Comparison of ENCODE assay signal across 11 mouse cellular contexts in the genomic region with DNA sequence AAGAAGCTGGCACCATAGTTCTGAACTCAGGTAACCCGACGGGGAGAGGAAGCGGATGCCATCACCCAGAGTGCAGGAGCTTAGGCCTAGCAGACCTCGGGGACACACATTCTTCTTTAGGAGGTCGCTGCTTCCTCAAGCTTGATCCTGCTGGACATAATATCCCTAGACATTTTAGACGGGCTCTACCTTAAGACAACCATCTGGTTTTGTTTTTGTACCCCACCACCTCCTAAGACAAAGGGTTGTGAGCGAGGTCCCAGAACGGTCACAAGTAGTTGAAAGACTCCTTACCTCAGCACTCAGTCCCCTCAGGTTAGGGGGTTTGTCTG. TPM values are rescaled to one million over a fixed set of nuclear protein-coding genes. Genes with fewer than 3 reads are reported as not detected.
A peak's percentile ranks its signal among the peaks of the same experiment; 100 is the strongest.
DNase-seq lines count a peak whose midpoint lies in the region; ATAC-seq and TF ChIP-seq lines count a peak whose summit lies in the region.
"Had no signal": no experiment of that assay in that cellular context is flagged by ENCODE, and none has a peak within 500 bp of the region (broad histone marks: within the 10 kb centered on the region; RNA-seq: fewer than 3 reads in every experiment).

No protein-coding gene starts in this region.

- no peak for TF ChIP-seq CTCF in forebrain, postnatal 0 days (IDR thresholded peaks at IDR 0.05; ENCODE audit: low read depth)

- H3K4me3 ChIP-seq in forebrain, embryonic 10.5 days, result peak overlapping the region; percentile 51
- H3K4me3 ChIP-seq in forebrain, postnatal 0 days (ENCODE audit: low read depth, low read length), result no peak overlapping the region
- H3K4me3 ChIP-seq in midbrain, embryonic 10.5 days, result peak overlapping the region; percentile 52
- H3K4me3 ChIP-seq in midbrain, embryonic 16.5 days (ENCODE audit: low read depth, low read length), result no peak overlapping the region
- H3K4me3 ChIP-seq in limb, embryonic 11.5 days (ENCODE audit: low read depth, low read length), result peak overlapping the region; percentile 34
- H3K4me3 ChIP-seq in neural tube, embryonic 14.5 days (ENCODE audit: low read depth, low read length), result no peak overlapping the region

- no peak overlapping the region for H3K4me2 ChIP-seq in forebrain, postnatal 0 days (ENCODE audit: low read depth)
- no peak overlapping the region for H3K4me2 ChIP-seq in midbrain, embryonic 16.5 days (ENCODE audit: low read length)
- peak overlapping the region; percentile 54 for H3K4me2 ChIP-seq in limb, embryonic 11.5 days (ENCODE audit: low read depth, severe bottlenecking)
- H3K4me2 ChIP-seq in neural tube, embryonic 14.5 days (ENCODE audit: low read depth, low read length), result peak overlapping the region; percentile 43; the same call in 1 of the 2 replicates

- no peaks in the 10 kb centered on the region for H3K36me3 ChIP-seq in forebrain, embryonic 10.5 days (replicated peaks)
- no peaks in the 10 kb centered on the region for H3K36me3 ChIP-seq in forebrain, postnatal 0 days (ENCODE audit: insufficient read depth)
- no peaks in the 10 kb centered on the region for H3K36me3 ChIP-seq in midbrain, embryonic 10.5 days
- no peaks in the 10 kb centered on the region for H3K36me3 ChIP-seq in midbrain, embryonic 16.5 days (ENCODE audit: control insufficient read depth, insufficient read depth, low read length)
- no peaks in the 10 kb centered on the region for H3K36me3 ChIP-seq in limb, embryonic 11.5 days (ENCODE audit: control insufficient read depth, insufficient read depth, low read length)
- no peaks in the 10 kb centered on the region for H3K36me3 ChIP-seq in neural tube, embryonic 14.5 days (ENCODE audit: control insufficient read depth, insufficient read depth, low read length)

- no peak for DNase-seq in forebrain, embryonic 10.5 days (ENCODE audit: extremely low spot score, low spot score)
- no peak for DNase-seq in forebrain, postnatal 0 days
- no peak for DNase-seq in midbrain, embryonic 10.5 days (ENCODE audit: low spot score)
- DNase-seq in limb, embryonic 11.5 days (ENCODE audit: low spot score), result no peak
- DNase-seq in ovary, postnatal 36 days (ENCODE audit: low spot score), result no peak
- DNase-seq: kidney, adult 9 months; spleen, adult 18-20 months had no signal

- no peak for ATAC-seq in forebrain, postnatal 0 days
- no peak for ATAC-seq in midbrain, embryonic 16.5 days
- ATAC-seq in limb, embryonic 11.5 days (ENCODE audit: insufficient number of reproducible peaks, low FRiP score, low TSS enrichment, low read depth), result no peak
- peak; percentile 34; the same call in 1 of the 2 replicates for ATAC-seq in neural tube, embryonic 14.5 days (ENCODE audit: low read depth)
- no peak for ATAC-seq in erythroblast, adult 5-6 weeks (replicated peaks; ENCODE audit: low FRiP score, poor library complexity, severe bottlenecking)

- WGBS in forebrain, embryonic 10.5 days, result 4% methylated on average over 8 of the region's 8 CpGs
- WGBS in forebrain, postnatal 0 days, result 5% methylated on average over 8 of the region's 8 CpGs
- under 1% methylated on average over 8 of the region's 8 CpGs for WGBS in midbrain, embryonic 10.5 days
- 3% methylated on average over 8 of the region's 8 CpGs for WGBS in midbrain, embryonic 16.5 days
- under 1% methylated on average over 8 of the region's 8 CpGs for WGBS in limb, embryonic 11.5 days
- WGBS in neural tube, embryonic 14.5 days, result 7% methylated on average over 8 of the region's 8 CpGs

- no peak overlapping the region for H3K9ac ChIP-seq in forebrain, postnatal 0 days
- H3K9ac ChIP-seq in midbrain, embryonic 16.5 days (ENCODE audit: low read depth, low read length), result no peak overlapping the region
- H3K9ac ChIP-seq in limb, embryonic 11.5 days (ENCODE audit: low read length), result no peak overlapping the region
- no peak overlapping the region for H3K9ac ChIP-seq in neural tube, embryonic 14.5 days (replicated peaks; ENCODE audit: low read depth, low read length)
- H3K9ac ChIP-seq: liver, embryonic 14.5 days had no signal

- H3K27ac ChIP-seq in forebrain, embryonic 10.5 days, result peak overlapping the region; percentile 81
- no peak overlapping the region for H3K27ac ChIP-seq in forebrain, postnatal 0 days (ENCODE audit: low read depth, low read length)
- H3K27ac ChIP-seq in midbrain, embryonic 10.5 days (replicated peaks), result peak overlapping the region; percentile 75; the same call in 1 of the 2 replicates
- H3K27ac ChIP-seq in midbrain, embryonic 16.5 days (ENCODE audit: low read length), result no peak overlapping the region
- no peak overlapping the region for H3K27ac ChIP-seq in limb, embryonic 11.5 days (replicated peaks; ENCODE audit: low read depth, low read length)
- H3K27ac ChIP-seq in neural tube, embryonic 14.5 days (ENCODE audit: low read depth, low read length), result no peak overlapping the region
- H3K27ac ChIP-seq: liver, embryonic 14.5 days had no signal

- peaks cover 100% of the 10 kb centered on the region for H3K27me3 ChIP-seq in forebrain, embryonic 10.5 days (ENCODE audit: poor library complexity, severe bottlenecking)
- H3K27me3 ChIP-seq in forebrain, postnatal 0 days (ENCODE audit: insufficient read depth, low read length), result peaks cover 92% of the 10 kb centered on the region
- H3K27me3 ChIP-seq in midbrain, embryonic 10.5 days (ENCODE audit: low read depth, poor library complexity, severe bottlenecking), result peaks cover 100% of the 10 kb centered on the region
- H3K27me3 ChIP-seq in midbrain, embryonic 16.5 days (ENCODE audit: control insufficient read depth, insufficient read depth, low read depth, low read length), result peaks cover 62% of the 10 kb centered on the region
- peaks cover 54% of the 10 kb centered on the region for H3K27me3 ChIP-seq in limb, embryonic 11.5 days (ENCODE audit: control insufficient read depth, insufficient read depth, low read length)
- peaks cover 58% of the 10 kb centered on the region for H3K27me3 ChIP-seq in neural tube, embryonic 14.5 days (ENCODE audit: control insufficient read depth, insufficient read depth, low read length)

- no peaks in the 10 kb centered on the region for H3K9me3 ChIP-seq in forebrain, embryonic 10.5 days
- no peaks in the 10 kb centered on the region for H3K9me3 ChIP-seq in forebrain, postnatal 0 days (ENCODE audit: low read length)
- H3K9me3 ChIP-seq in midbrain, embryonic 10.5 days (replicated peaks), result no peaks in the 10 kb centered on the region
- no peaks in the 10 kb centered on the region for H3K9me3 ChIP-seq in midbrain, embryonic 16.5 days (replicated peaks; ENCODE audit: control insufficient read depth, low read length, poor library complexity, severe bottlenecking)
- no peaks in the 10 kb centered on the region for H3K9me3 ChIP-seq in limb, embryonic 11.5 days (ENCODE audit: control insufficient read depth, low read length)
- no peaks in the 10 kb centered on the region for H3K9me3 ChIP-seq in neural tube, embryonic 14.5 days (ENCODE audit: control insufficient read depth, low read length)

- peaks cover 23% of the 10 kb centered on the region for H3K4me1 ChIP-seq in forebrain, embryonic 10.5 days
- no peaks in the 10 kb centered on the region for H3K4me1 ChIP-seq in forebrain, postnatal 0 days (ENCODE audit: insufficient read depth)
- H3K4me1 ChIP-seq in midbrain, embryonic 10.5 days, result peaks cover 23% of the 10 kb centered on the region
- H3K4me1 ChIP-seq in midbrain, embryonic 16.5 days (ENCODE audit: control insufficient read depth, insufficient read depth, low read length), result peaks cover 6% of the 10 kb centered on the region
- 0 out of 2 replicates have a peak, but pooled peaks cover 3% of the 10 kb centered on the region for H3K4me1 ChIP-seq in limb, embryonic 11.5 days (ENCODE audit: control insufficient read depth, insufficient read depth, low read length)
- H3K4me1 ChIP-seq in neural tube, embryonic 14.5 days (ENCODE audit: control insufficient read depth, insufficient read depth, low read length), result 0 out of 2 replicates have a peak, but pooled peaks cover 4% of the 10 kb centered on the region

RNA-seq across cellular contexts. Expression of a gene that starts 5.5 kb away (rescaled TPM):
- 2.6 and 3.8 TPM in 2 replicates for polyA plus RNA-seq in forebrain, embryonic 10.5 days (2016; fragmentation: Nextera tagmentation; extraction: Ambion mirVana)
- total RNA-seq in forebrain, postnatal 0 days (2014; rRNA removed), result 4.3 and 9.4 TPM in 2 replicates
- polyA plus RNA-seq in forebrain, postnatal 0 days (2015; fragmentation: Nextera tagmentation; extraction: Ambion mirVana), result 2.3 TPM in 2 replicates
- 1.8 and 2.3 TPM in 2 replicates for polyA plus RNA-seq in midbrain, embryonic 10.5 days (2016; fragmentation: Nextera tagmentation; extraction: Ambion mirVana)
- 5.0 and 6.1 TPM in 2 replicates for polyA plus RNA-seq in midbrain, embryonic 16.5 days (2015; fragmentation: Nextera tagmentation; extraction: Ambion mirVana)
- polyA plus RNA-seq in limb, embryonic 11.5 days (2014; fragmentation: Nextera tagmentation; extraction: Ambion mirVana), result 2.6 and 4.1 TPM in 2 replicates
- 5.3 and 7.1 TPM in 2 replicates for polyA plus RNA-seq in neural tube, embryonic 14.5 days (2014; fragmentation: Nextera tagmentation; extraction: Ambion mirVana)
- not detected in 2 replicates for total RNA-seq in erythroblast, adult 5-6 weeks (2015; ENCODE audit: low replicate concordance)
- not detected in 2 replicates for total RNA-seq in erythroblast, adult 5-6 weeks (2017; ENCODE audit: low replicate concordance)

RNA-seq across cellular contexts. Expression of a gene that starts 6.3 kb away (rescaled TPM):
- polyA plus RNA-seq in forebrain, embryonic 10.5 days (2016; fragmentation: Nextera tagmentation; extraction: Ambion mirVana), result 3.2 and 8.0 TPM in 2 replicates
- total RNA-seq in forebrain, postnatal 0 days (2014; rRNA removed), result 1.2 and 4.0 TPM in 2 replicates
- 0.06 and 0.77 TPM in 2 replicates for polyA plus RNA-seq in forebrain, postnatal 0 days (2015; fragmentation: Nextera tagmentation; extraction: Ambion mirVana)
- polyA plus RNA-seq in midbrain, embryonic 10.5 days (2016; fragmentation: Nextera tagmentation; extraction: Ambion mirVana), result 0.66 and 1.8 TPM in 2 replicates
- polyA plus RNA-seq in midbrain, embryonic 16.5 days (2015; fragmentation: Nextera tagmentation; extraction: Ambion mirVana), result 0.85 and 2.1 TPM in 2 replicates
- polyA plus RNA-seq in limb, embryonic 11.5 days (2014; fragmentation: Nextera tagmentation; extraction: Ambion mirVana), result not detected in 2 replicates
- polyA plus RNA-seq in neural tube, embryonic 14.5 days (2014; fragmentation: Nextera tagmentation; extraction: Ambion mirVana), result not detected in 2 replicates
- not detected in 2 replicates for total RNA-seq in erythroblast, adult 5-6 weeks (2015; ENCODE audit: low replicate concordance)
- not detected in 2 replicates for total RNA-seq in erythroblast, adult 5-6 weeks (2017; ENCODE audit: low replicate concordance)
- polyA plus RNA-seq: liver, embryonic 14.5 days had no signal

Comparison
In these comparisons a context has a peak if more than half of its experiments do, and no peak if none do; other contexts are left out.
1. H3K27ac ChIP-seq: peak in forebrain, embryonic 10.5 days (single experiment) and midbrain, embryonic 10.5 days (single experiment); none in forebrain, postnatal 0 days (single experiment), midbrain, embryonic 16.5 days (single experiment), limb, embryonic 11.5 days (single experiment) and neural tube, embryonic 14.5 days (single experiment).
2. H3K4me3 ChIP-seq: peak in forebrain, embryonic 10.5 days (single experiment), midbrain, embryonic 10.5 days (single experiment) and limb, embryonic 11.5 days (single experiment); none in forebrain, postnatal 0 days (single experiment), midbrain, embryonic 16.5 days (single experiment) and neural tube, embryonic 14.5 days (single experiment).
3. H3K4me2 ChIP-seq: peak in limb, embryonic 11.5 days (single experiment) and neural tube, embryonic 14.5 days (single experiment); none in forebrain, postnatal 0 days (single experiment) and midbrain, embryonic 16.5 days (single experiment).